ENCODE assay signal across 8 mouse cellular contexts in genomic region chr8:122460524-122461472, GRCm38 (mm10). TPM values are rescaled to one million over a fixed set of nuclear protein-coding genes. Genes with fewer than 3 reads are reported as not detected.
DNase-seq lines count a peak whose midpoint lies in the region; ATAC-seq and TF ChIP-seq lines count a peak whose summit lies in the region.

Gene Snai3 (minus strand): TSS chr8:122460733.

- 5% methylated on average over 56 of the region's 56 CpGs for WGBS in heart, embryonic 15.5 days
- WGBS in spleen, adult 2 months, result 7% methylated on average over 56 of the region's 56 CpGs

- H3K27me3 ChIP-seq in heart, embryonic 15.5 days, result peaks cover 23% of the 10 kb centered on the region
- H3K27me3 ChIP-seq in megakaryocyte, embryonic 14.5 days (replicated peaks), result peaks cover 20% of the 10 kb centered on the region
- no peaks in the 10 kb centered on the region for H3K27me3 ChIP-seq in spleen, adult 2 months (ENCODE audit: control insufficient read depth, insufficient read depth, low read length)

- H3K9ac ChIP-seq in heart, embryonic 15.5 days, result peak within 1 kb of the TSS; percentile 59

- H3K9me3 ChIP-seq in heart, embryonic 15.5 days (replicated peaks), result no peaks in the 10 kb centered on the region
- H3K9me3 ChIP-seq in megakaryocyte, embryonic 14.5 days, result no peaks in the 10 kb centered on the region

- no peak within 1 kb of the TSS for H3K27ac ChIP-seq in heart, embryonic 15.5 days
- no peak within 1 kb of the TSS for H3K27ac ChIP-seq in spleen, adult 2 months (ENCODE audit: insufficient read depth, low read length)

- H3K4me1 ChIP-seq in heart, embryonic 15.5 days (replicated peaks), result peaks cover 39% of the 10 kb centered on the region
- H3K4me1 ChIP-seq in megakaryocyte, embryonic 14.5 days, result peaks cover 91% of the 10 kb centered on the region
- H3K4me1 ChIP-seq in spleen, adult 2 months (ENCODE audit: control insufficient read depth, insufficient read depth, insufficient read length), result peaks cover 23% of the 10 kb centered on the region

- peak within 1 kb of the TSS; percentile 50 for H3K4me3 ChIP-seq in heart, embryonic 15.5 days
- peak within 1 kb of the TSS; percentile 90 for H3K4me3 ChIP-seq in megakaryocyte, embryonic 14.5 days (replicated peaks)
- peak within 1 kb of the TSS; percentile 50; the same call in 1 of the 2 replicates for H3K4me3 ChIP-seq in spleen, adult 2 months (ENCODE audit: extremely low read depth, insufficient read depth, insufficient read length)

- no peak for TF ChIP-seq CTCF in spleen, adult 2 months (IDR thresholded peaks at IDR 0.05; ENCODE audit: extremely low read depth, insufficient read depth, insufficient read length, insufficient replicate concordance)

- ATAC-seq in heart, embryonic 15.5 days (replicated peaks; ENCODE audit: insufficient number of reproducible peaks, insufficient read depth, low FRiP score, low read depth), result peak; percentile 82

- DNase-seq in urinary bladder, adult 18-20 months (ENCODE audit: low spot score in 2 of 2), result peak; percentile 65 to 76
- DNase-seq in urinary bladder, postnatal 10 days (ENCODE audit: low spot score), result no peak
- peak; percentile 50 for DNase-seq in embryo, embryonic 9.5 days (ENCODE audit: extremely low spot score)
- peak; percentile 87 for DNase-seq in kidney, postnatal 14 days
- DNase-seq in spleen, adult 2 months (ENCODE audit: low read depth in 1 of 2, low spot score in 2 of 2), result peak in 1 of 2 experiments; percentile 62
- no peak for DNase-seq in c-Kit-positive CD71-positive TER-119-positive erythroid progenitor cells, embryonic 14.5 days (ENCODE audit: low spot score)

- H3K4me2 ChIP-seq in heart, embryonic 15.5 days, result peak within 1 kb of the TSS; percentile 91

- H3K36me3 ChIP-seq in heart, embryonic 15.5 days, result no peaks in the 10 kb centered on the region; the same call in 1 of the 2 replicates
- H3K36me3 ChIP-seq in megakaryocyte, embryonic 14.5 days (replicated peaks; ENCODE audit: low read length), result peaks cover 32% of the 10 kb centered on the region
- peaks cover 2% of the 10 kb centered on the region; the same call in 1 of the 2 replicates for H3K36me3 ChIP-seq in spleen, adult 2 months (ENCODE audit: control insufficient read depth, insufficient read depth, low read length)

- TF ChIP-seq POLR2A in spleen, adult 2 months (IDR thresholded peaks at IDR 0.05; ENCODE audit: low read depth, low read length), result no peak

RNA-seq across cellular contexts. Expression of gene Snai3, which starts in this region (rescaled TPM):
- 2.0 and 2.5 TPM in 2 replicates for polyA plus RNA-seq in heart, embryonic 15.5 days (2015; fragmentation: Nextera tagmentation; extraction: Ambion mirVana)
- 2.8 and 8.0 TPM in 2 replicates for polyA plus RNA-seq in megakaryocyte, embryonic 14.5 days (2012; ENCODE audit: insufficient read depth, low replicate concordance)
- polyA plus RNA-seq in spleen, adult 2 months (2012; rRNA removed), result 3.9 and 6.0 TPM in 2 replicates

Comparison
In these comparisons a context has a peak if more than half of its experiments do, and no peak if none do; other contexts are left out.
1. DNase-seq: peak in urinary bladder, adult 18-20 months (2 of 2), embryo, embryonic 9.5 days (single experiment) and kidney, postnatal 14 days (single experiment); none in urinary bladder, postnatal 10 days (single experiment) and c-Kit-positive CD71-positive TER-119-positive erythroid progenitor cells, embryonic 14.5 days (single experiment).
2. Peak in every context shown above with its lines, with median percentiles within 50 percentile points of each other: H3K4me3 ChIP-seq.